Mouse (Mus musculus) adrenal gland, adult 18-20 months (tissue): ENCODE data around the gene Slc6a20a. TPM values are rescaled to one million over a fixed set of nuclear protein-coding genes. Genes with fewer than 3 reads are reported as not detected.

Source experiments
- DNase-seq, 2 experiments: peaks; one replicate each; pipeline ENCODE4 v3.0.0; 2021 to 2022; ENCODE audit warnings: low spot score in 2 of 2
- total RNA-seq, 2 experiments: library from RNA; stranded (reverse); gene quantifications; 1 replicate in 1 of 2; 2 replicates in 1 of 2; pipeline ENCODE4 v1.2.3; 2021

Slc6a20a gene
- total RNA-seq, 2 experiments from 2014 or later = 0.10 to 0.17 TPM

GRCm38 (mm10) chr9:123638668-123639089, 40.0 kb downstream of the Slc6a20a start:
- peak in 1 of 2 experiments; percentile 10 for DNase-seq

- peak in 1 of 2 experiments; percentile 10 for DNase-seq
Measured at GRCm38 (mm10) chr9:123638231-123638630, 40.5 kb downstream of the Slc6a20a start.

GRCm38 (mm10) chr9:123636771-123637170, 41.9 kb downstream of the Slc6a20a start:
- DNase-seq = peak in 1 of 2 experiments; percentile 5

DNA sequence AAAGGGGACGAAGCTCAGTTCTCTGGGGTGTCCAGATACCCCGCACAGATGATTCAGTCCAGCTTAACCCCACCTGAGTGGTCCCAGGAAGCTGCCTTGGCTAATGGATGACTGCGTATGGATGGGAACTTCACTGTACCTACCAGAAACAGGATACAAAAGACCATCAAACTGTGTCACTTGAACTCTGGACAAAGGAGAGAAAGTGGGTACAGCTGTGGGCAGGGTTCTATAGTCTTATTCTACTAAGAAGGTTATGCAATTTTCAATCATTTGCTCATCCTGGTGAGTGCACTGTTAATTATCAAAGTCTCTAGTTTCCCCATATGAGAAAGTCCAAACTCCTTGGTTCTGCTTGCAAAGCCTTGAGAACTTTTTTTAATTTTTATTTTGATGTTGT, 45.7 kb downstream of the Slc6a20a start:
- DNase-seq = no peak

DNA sequence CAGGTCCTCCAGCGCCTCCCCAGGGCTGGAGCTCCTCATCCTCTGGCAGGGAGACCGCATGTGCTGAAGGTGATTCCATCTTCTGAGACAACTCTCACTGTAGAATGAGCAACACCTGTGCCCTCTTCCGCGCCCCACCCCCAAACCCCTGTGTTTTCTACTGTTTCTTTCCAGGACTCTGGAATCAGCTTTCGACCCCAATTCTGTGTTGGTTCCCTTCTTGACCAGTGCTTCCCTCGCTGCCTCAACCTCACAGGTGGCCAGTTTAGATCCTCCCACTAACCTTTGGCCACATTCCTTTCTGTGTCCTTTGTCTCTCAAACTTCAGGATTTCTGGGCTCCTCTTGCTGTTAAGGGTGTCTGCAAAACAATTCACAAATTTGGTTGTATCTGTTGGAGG, 46.4 kb downstream of the Slc6a20a start, which contains the start of gene Slc6a20b:
Slc6a20b (minus strand) TSS at position 285 of the 400 bp plus-strand sequence.
- no peak for DNase-seq

DNA sequence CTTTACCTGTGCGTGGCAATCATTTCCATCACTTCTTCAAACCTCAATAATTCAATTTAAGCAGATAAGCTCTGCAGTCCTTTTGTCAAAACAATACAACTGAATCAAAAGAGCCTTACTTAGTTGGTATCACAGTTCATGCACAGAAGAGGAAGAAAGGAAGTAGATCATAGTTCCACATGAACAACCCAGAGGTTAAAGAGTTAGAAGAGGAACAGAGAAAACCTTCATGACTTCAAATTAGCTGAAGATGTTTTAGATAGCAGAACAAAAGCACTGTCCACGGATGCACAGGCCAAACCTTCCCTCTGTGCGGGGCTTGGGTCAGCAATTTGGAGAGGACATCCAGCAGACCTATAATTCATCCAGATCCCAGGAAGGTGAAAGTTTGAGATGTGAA, 47.0 kb downstream of the Slc6a20a start:
- DNase-seq = no peak

DNA sequence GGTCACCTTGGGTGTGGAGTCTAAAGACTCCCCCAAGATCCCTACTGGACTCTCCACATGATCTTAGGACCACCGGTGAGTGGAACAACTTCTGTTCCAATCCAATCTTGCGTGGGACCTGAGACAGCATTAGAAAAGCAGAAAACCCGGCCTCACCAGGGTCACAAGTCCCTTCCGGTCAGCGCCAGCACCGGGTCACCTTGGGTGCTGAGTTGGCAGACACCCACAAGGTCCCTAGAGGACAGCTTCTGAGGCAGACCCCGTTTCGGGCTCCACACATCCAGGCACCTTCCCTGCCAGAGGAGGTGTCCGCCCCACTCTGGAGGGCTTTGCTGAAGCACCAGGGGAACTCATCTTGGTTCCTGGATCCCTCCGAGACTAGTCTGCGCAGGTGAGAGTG, 52.9 kb downstream of the Slc6a20a start:
- no peak for DNase-seq

GRCm38 (mm10) chr9:123624741-123625140, 53.9 kb downstream of the Slc6a20a start:
- DNase-seq = no peak

DNA sequence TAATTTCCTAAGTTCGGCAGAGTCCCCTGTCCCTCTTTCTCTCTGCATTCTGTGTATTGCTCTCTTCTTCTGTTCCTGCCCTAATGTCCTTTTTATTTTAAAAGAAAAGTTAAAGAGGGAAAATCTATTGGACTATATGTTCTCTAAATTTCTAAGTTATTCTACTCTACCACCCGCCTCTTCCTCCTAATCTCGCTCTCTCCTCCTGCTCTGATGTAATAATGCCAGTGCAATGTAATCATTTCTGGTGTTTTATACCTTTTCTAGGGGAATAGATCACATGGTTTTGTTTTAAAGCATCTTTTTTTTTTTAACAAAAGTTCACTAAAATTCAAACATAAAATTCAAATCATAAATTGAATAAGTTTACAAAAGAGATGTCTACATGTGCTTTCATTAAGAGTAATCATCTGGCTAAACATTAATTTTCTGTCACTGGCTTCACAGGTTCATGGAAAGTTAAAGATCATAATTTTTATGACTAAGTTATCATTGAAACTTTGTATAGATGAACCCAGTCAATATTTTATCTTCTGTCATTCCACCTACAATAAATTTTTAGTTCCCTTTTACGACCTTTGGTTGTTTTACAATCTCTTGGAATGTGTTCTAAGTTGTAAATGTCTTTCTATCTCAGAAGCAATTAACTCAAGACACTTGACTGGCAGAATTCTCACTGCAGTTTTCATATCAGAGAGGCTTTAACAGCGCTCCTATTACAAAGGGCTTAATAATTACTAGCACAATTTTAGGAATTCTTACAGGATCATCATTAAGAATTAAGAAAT, 58.2 kb downstream of the Slc6a20a start:
- no peak for DNase-seq

GRCm38 (mm10) chr9:123601529-123601928, 77.2 kb downstream of the Slc6a20a start:
- DNase-seq = no peak

DNA sequence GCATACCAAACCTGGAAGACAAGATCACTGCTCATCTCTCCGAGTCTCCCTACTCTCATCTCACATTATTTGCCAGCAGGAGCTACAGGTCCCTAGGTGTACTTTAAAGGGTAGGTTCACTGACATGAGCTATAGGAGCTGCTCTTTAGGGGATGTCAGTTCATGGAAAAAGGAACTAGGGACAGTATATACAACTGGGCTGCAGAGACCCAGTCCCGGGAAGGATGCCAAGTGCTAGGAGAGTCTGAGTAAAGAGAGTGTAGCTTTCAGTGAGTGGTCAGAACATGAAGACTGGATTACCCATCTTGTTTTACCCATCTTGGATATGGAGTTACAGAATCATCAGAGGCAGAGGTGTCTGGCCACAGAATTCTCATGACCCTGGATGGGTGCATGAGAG, 81.3 kb downstream of the Slc6a20a start:
- no peak for DNase-seq

GRCm38 (mm10) chr9:123596910-123597309, 81.8 kb downstream of the Slc6a20a start:
- no peak for DNase-seq

DNA sequence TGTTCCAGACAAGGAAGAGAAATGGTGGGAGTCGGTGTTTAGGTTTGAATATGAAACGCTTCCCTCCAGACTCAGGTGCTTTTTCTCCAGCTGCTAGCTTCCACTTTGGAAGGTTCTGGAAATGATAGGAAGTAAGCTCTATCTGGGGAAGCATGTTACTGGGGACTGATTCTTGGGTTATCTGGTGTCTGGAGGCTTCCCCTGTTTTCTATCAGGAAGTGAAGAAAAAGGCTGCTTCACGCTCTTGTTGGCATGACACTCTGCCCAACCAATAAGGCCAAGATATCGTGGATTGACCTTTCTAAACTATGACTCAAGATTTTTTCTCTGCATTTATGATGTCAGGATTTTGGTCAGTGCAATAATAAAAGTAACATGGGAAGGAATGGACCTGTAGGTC, 83.5 kb downstream of the Slc6a20a start:
- DNase-seq = no peak

GRCm38 (mm10) chr9:123589240-123589910, 89.3 kb downstream of the Slc6a20a start:
- no peak for DNase-seq

Other genes starting within 250 kb of the Slc6a20a start
- 10 to 100 TPM; 24.7 to 36.9 TPM for gene Limd1, start 200.2 kb downstream of the Slc6a20a start, total RNA-seq
- 100 to 1,000 TPM; 158 to 175 TPM for gene Sacm1l, start 149.1 kb downstream of the Slc6a20a start, total RNA-seq
- gene Slc6a20b, start 46.3 kb downstream of the Slc6a20a start, total RNA-seq = under 1 TPM in 1 of 2 experiments, not detected in 1; 0.13 TPM
- gene Ccr9, start 446 bp downstream of the Slc6a20a start, total RNA-seq = under 1 TPM in 1 of 2 experiments, not detected in 1; 0.16 TPM
- gene Lztfl1, start 38.8 kb upstream of the Slc6a20a start, total RNA-seq = 10 to 100 TPM; 41.3 to 43.6 TPM
- gene Cxcr6, start 127.6 kb upstream of the Slc6a20a start, total RNA-seq = under 1 TPM; 0.20 to 0.70 TPM
- gene Fyco1, start 173.0 kb upstream of the Slc6a20a start, total RNA-seq = 10 to 100 TPM; 32.1 to 40.9 TPM
- under 1 TPM; 0.07 to 0.22 TPM for gene Xcr1, start 183.1 kb upstream of the Slc6a20a start, total RNA-seq